9 mouse cellular contexts compared by ENCODE assay signal in genomic region chr10:34300368-34300767, GRCm38 (mm10). TPM values are rescaled to one million over a fixed set of nuclear protein-coding genes. Genes with fewer than 3 reads are reported as not detected.
A peak's percentile ranks its signal among the peaks of the same experiment; 100 is the strongest.
DNase-seq lines count a peak whose midpoint lies in the region; ATAC-seq and TF ChIP-seq lines count a peak whose summit lies in the region.
"Had no signal": no experiment of that assay in that cellular context is flagged by ENCODE, and none has a peak within 500 bp of the region (broad histone marks: within the 10 kb centered on the region; RNA-seq: fewer than 3 reads in every experiment).

No protein-coding gene starts in this region.

- no peak for DNase-seq in heart, postnatal 4 days
- DNase-seq in embryo, embryonic 11 days, result peak; percentile 52
- DNase-seq in heart, postnatal 0 days (ENCODE audit: low spot score), result no peak
- no peak for DNase-seq in left cerebral cortex, postnatal 4 days
- no peak for DNase-seq in spleen, postnatal 10 days (ENCODE audit: low spot score in 2 of 2)

- no peak for TF ChIP-seq EP300 in heart, postnatal 0 days (IDR thresholded peaks at IDR 0.05; ENCODE audit: low read depth)

- H3K27ac ChIP-seq in heart, embryonic 16.5 days (ENCODE audit: low read length), result peak overlapping the region; percentile 26
- peak overlapping the region; percentile 40 for H3K27ac ChIP-seq in heart, postnatal 0 days (ENCODE audit: low read depth)
- H3K27ac ChIP-seq in midbrain, embryonic 15.5 days, result peak overlapping the region; percentile 63
- H3K27ac ChIP-seq: liver, embryonic 15.5 days had no signal

- peaks cover 32% of the 10 kb centered on the region for H3K4me1 ChIP-seq in heart, embryonic 16.5 days (ENCODE audit: control insufficient read depth, insufficient read depth, low read length)
- H3K4me1 ChIP-seq in heart, postnatal 0 days (ENCODE audit: control insufficient read depth, insufficient read depth), result peaks cover 27% of the 10 kb centered on the region
- peaks cover 39% of the 10 kb centered on the region for H3K4me1 ChIP-seq in midbrain, embryonic 15.5 days

- H3K9ac ChIP-seq in heart, embryonic 16.5 days (ENCODE audit: low read length), result peak overlapping the region; percentile 18
- H3K9ac ChIP-seq in heart, postnatal 0 days (replicated peaks; ENCODE audit: low read depth, low read length), result peak overlapping the region; percentile 46
- peak overlapping the region; percentile 48 for H3K9ac ChIP-seq in midbrain, embryonic 15.5 days
- H3K9ac ChIP-seq: liver, embryonic 15.5 days had no signal

- no peak for ATAC-seq in heart, embryonic 16.5 days (replicated peaks; ENCODE audit: extremely low read depth, insufficient read depth, low FRiP score)
- ATAC-seq in heart, postnatal 0 days (ENCODE audit: insufficient read depth, low read depth), result no peak
- no peak for ATAC-seq in midbrain, embryonic 15.5 days (replicated peaks)
- no peak for ATAC-seq in megakaryocyte progenitor cell, adult 5-6 weeks (replicated peaks; ENCODE audit: poor library complexity)

- WGBS in heart, embryonic 16.5 days, result 27% methylated on average over 5 of the region's 5 CpGs
- 23% methylated on average over 5 of the region's 5 CpGs for WGBS in heart, postnatal 0 days
- 5% methylated on average over 5 of the region's 5 CpGs for WGBS in midbrain, embryonic 15.5 days

- peak overlapping the region; percentile 88 for H3K4me2 ChIP-seq in heart, embryonic 16.5 days (ENCODE audit: low read depth, low read length)
- H3K4me2 ChIP-seq in heart, postnatal 0 days (ENCODE audit: low read depth, low read length), result peak overlapping the region; percentile 93
- peak overlapping the region; percentile 97 for H3K4me2 ChIP-seq in midbrain, embryonic 15.5 days
- H3K4me2 ChIP-seq: liver, embryonic 15.5 days had no signal

- no peak for TF ChIP-seq CTCF in heart, postnatal 0 days (IDR thresholded peaks at IDR 0.05; ENCODE audit: low read depth)

- intact Hi-C loops in left cerebral cortex, postnatal 4 days (cut with DNase I), result no loop called here

- no peaks in the 10 kb centered on the region for H3K9me3 ChIP-seq in heart, embryonic 16.5 days (replicated peaks; ENCODE audit: control insufficient read depth, low read length)
- H3K9me3 ChIP-seq in heart, postnatal 0 days (replicated peaks; ENCODE audit: control insufficient read depth, low read length), result no peaks in the 10 kb centered on the region
- H3K9me3 ChIP-seq in midbrain, embryonic 15.5 days, result no peaks in the 10 kb centered on the region
- H3K9me3 ChIP-seq: liver, embryonic 15.5 days had no signal

- H3K36me3 ChIP-seq in heart, embryonic 16.5 days (ENCODE audit: control insufficient read depth, insufficient read depth), result no peaks in the 10 kb centered on the region
- no peaks in the 10 kb centered on the region for H3K36me3 ChIP-seq in heart, postnatal 0 days (replicated peaks; ENCODE audit: control insufficient read depth, insufficient read depth, low read length)
- H3K36me3 ChIP-seq in midbrain, embryonic 15.5 days (replicated peaks), result no peaks in the 10 kb centered on the region
- H3K36me3 ChIP-seq: liver, embryonic 15.5 days had no signal

- no peaks in the 10 kb centered on the region for H3K27me3 ChIP-seq in heart, embryonic 16.5 days (ENCODE audit: control insufficient read depth, insufficient read depth, low read length)
- H3K27me3 ChIP-seq in heart, postnatal 0 days (ENCODE audit: control insufficient read depth, insufficient read depth, low read length), result no peaks in the 10 kb centered on the region
- no peaks in the 10 kb centered on the region for H3K27me3 ChIP-seq in midbrain, embryonic 15.5 days (replicated peaks)

- peak overlapping the region; percentile 44 for H3K4me3 ChIP-seq in heart, embryonic 16.5 days (ENCODE audit: low read length)
- peak overlapping the region; percentile 36 for H3K4me3 ChIP-seq in heart, postnatal 0 days (ENCODE audit: low read depth, low read length)
- peak overlapping the region; percentile 76 for H3K4me3 ChIP-seq in midbrain, embryonic 15.5 days
- H3K4me3 ChIP-seq: liver, embryonic 15.5 days had no signal

RNA-seq across cellular contexts. Expression of gene Tspyl4, which starts 3.1 kb away (rescaled TPM):
- polyA plus RNA-seq in heart, embryonic 16.5 days (2015; fragmentation: Nextera tagmentation; extraction: Ambion mirVana), result 20.5 and 20.8 TPM in 2 replicates
- 10 to 100 TPM; 17.7 to 18.9 TPM for total RNA-seq in heart, postnatal 4 days (2021)
- total RNA-seq in heart, postnatal 0 days (2014; rRNA removed; ENCODE audit: low replicate concordance), result 28.6 and 29.8 TPM in 2 replicates
- 14.2 and 15.4 TPM in 2 replicates for polyA plus RNA-seq in heart, postnatal 0 days (2015; fragmentation: Nextera tagmentation; extraction: Ambion mirVana)
- polyA plus RNA-seq in midbrain, embryonic 15.5 days (2015; fragmentation: Nextera tagmentation; extraction: Ambion mirVana), result 307 and 342 TPM in 2 replicates
- total RNA-seq in megakaryocyte progenitor cell, adult 5-6 weeks (2015), result 3.2 and 3.6 TPM in 2 replicates
- 1.0 and 1.8 TPM in 2 replicates for total RNA-seq in megakaryocyte progenitor cell, adult 5-6 weeks (2017)
- total RNA-seq in left cerebral cortex, postnatal 4 days (2021), result 100 to 1,000 TPM; 232 to 256 TPM

RNA-seq across cellular contexts. Expression of gene Tspyl1, which starts 18.4 kb away (rescaled TPM):
- 72.4 and 72.9 TPM in 2 replicates for polyA plus RNA-seq in heart, embryonic 16.5 days (2015; fragmentation: Nextera tagmentation; extraction: Ambion mirVana)
- total RNA-seq in heart, postnatal 4 days (2021), result 10 to 100 TPM; 48.3 to 50.0 TPM
- total RNA-seq in heart, postnatal 0 days (2014; rRNA removed; ENCODE audit: low replicate concordance), result 56.3 and 62.1 TPM in 2 replicates
- 61.2 and 69.1 TPM in 2 replicates for polyA plus RNA-seq in heart, postnatal 0 days (2015; fragmentation: Nextera tagmentation; extraction: Ambion mirVana)
- polyA plus RNA-seq in midbrain, embryonic 15.5 days (2015; fragmentation: Nextera tagmentation; extraction: Ambion mirVana), result 127 and 138 TPM in 2 replicates
- 29.5 and 34.2 TPM in 2 replicates for total RNA-seq in megakaryocyte progenitor cell, adult 5-6 weeks (2015)
- total RNA-seq in megakaryocyte progenitor cell, adult 5-6 weeks (2017), result 36.7 and 36.9 TPM in 2 replicates
- 10 to 100 TPM; 85.4 to 87.0 TPM for total RNA-seq in left cerebral cortex, postnatal 4 days (2021)
